Mouse (Mus musculus): ENCODE results near the gene I830077J02Rik. TPM values are rescaled to one million over a fixed set of nuclear protein-coding genes. Genes with fewer than 3 reads are reported as not detected.
A peak's percentile ranks its signal among the peaks of the same experiment; 100 is the strongest.

Gene I830077J02Rik
- total and polyA plus RNA-seq, 3 experiments = 1.6 to 34.4 (median 32.6) TPM

DNA sequence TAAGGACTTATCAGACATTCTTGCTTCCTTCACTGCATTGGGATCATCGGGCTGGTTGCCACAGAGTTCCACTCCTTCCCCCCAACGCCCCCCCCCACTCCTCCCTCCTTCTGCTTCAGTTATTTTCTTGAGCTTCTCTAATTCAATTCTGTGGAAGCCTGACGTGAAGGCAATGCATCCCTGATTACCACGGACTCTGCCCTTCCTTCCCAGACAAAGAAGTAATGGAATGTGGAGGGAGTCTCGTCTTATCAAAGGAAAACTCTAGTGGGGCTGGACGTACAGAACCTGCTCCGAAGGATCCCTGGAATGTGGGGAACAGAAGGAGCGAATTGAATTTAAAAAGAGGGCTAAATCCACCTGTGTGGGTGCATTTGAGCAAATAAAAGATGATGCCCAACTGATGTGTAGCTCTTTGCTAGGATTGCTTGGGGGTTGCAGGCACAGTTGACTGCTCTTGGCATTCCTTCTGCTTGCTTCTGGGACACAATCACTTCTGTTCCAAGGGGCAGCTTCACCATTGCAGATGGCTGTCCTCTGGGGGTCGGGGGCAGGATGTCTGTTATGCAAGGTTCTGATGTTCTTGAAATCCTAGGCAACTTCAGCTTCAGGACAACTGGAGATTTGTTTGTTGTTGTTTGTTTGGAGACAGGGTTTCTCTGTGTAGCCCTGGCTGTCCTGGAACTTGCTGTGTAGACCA lies 24.4 kb downstream of the I830077J02Rik start:
- Histone ChIP-seq H3K4me3 (ENCODE audit: low read depth, low read length) (no peak overlapping the region), H3K27me3 (ENCODE audit: insufficient read depth, low read length) (no peaks in the 10 kb centered on the region), H3K9me3 (replicated peaks) (no peaks in the 10 kb centered on the region), H3K36me3 (replicated peaks) (no peaks in the 10 kb centered on the region), H3K4me1 (ENCODE audit: insufficient read depth, low read depth, low read length) (peaks cover 76% of the 10 kb centered on the region)
- DNase-seq (ENCODE audit: low spot score) = no peak
- ATAC-seq (ENCODE audit: extremely low read depth, insufficient number of reproducible peaks, low FRiP score, poor library complexity, severe bottlenecking) = no peak
- no peak for TF ChIP-seq POLR2AphosphoS5 (IDR thresholded peaks at IDR 0.05; ENCODE audit: insufficient replicate concordance, low read depth, low read length)
- no peak for TF ChIP-seq CTCF (IDR thresholded peaks at IDR 0.05; ENCODE audit: low read depth, low read length)
- TF ChIP-seq GATA1 (IDR thresholded peaks at IDR 0.05; ENCODE audit: borderline replicate concordance, low read length) = no peak
- TF ChIP-seq TAL1 (conservative IDR thresholded peaks at IDR 0.05; ENCODE audit: low read depth, low read length) = no peak
- no peak for TF ChIP-seq GATA2 (IDR thresholded peaks at IDR 0.05; ENCODE audit: borderline replicate concordance, low read depth, low read length)

DNA sequence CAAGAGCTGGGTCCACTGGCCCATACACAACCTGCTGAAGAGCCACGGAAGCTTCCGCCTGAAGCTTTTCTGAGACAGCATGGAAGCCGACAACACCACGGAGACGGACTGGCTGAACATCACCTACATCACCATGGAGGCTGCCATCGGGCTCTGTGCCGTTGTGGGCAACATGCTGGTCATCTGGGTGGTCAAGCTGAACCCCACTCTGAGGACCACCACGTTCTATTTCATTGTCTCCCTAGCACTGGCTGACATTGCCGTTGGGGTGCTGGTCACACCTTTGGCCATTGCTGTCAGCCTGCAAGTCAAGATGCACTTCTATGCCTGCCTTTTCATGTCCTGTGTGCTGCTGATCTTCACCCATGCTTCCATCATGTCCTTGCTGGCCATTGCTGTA lies 27.7 kb downstream of the I830077J02Rik start:
- Histone ChIP-seq H3K4me3 (ENCODE audit: low read depth, low read length) (peak overlapping the region; percentile 60), H3K27me3 (ENCODE audit: insufficient read depth, low read length) (no peaks in the 10 kb centered on the region), H3K4me1 (ENCODE audit: insufficient read depth, low read depth, low read length) (peaks cover 76% of the 10 kb centered on the region), H3K9me3 (replicated peaks) (no peaks in the 10 kb centered on the region), H3K36me3 (replicated peaks) (no peaks in the 10 kb centered on the region)
- TF ChIP-seq POLR2AphosphoS5 (IDR thresholded peaks at IDR 0.05; ENCODE audit: insufficient replicate concordance, low read depth, low read length) (no peak), CTCF (IDR thresholded peaks at IDR 0.05; ENCODE audit: low read depth, low read length) (no peak), GATA1 (IDR thresholded peaks at IDR 0.05; ENCODE audit: borderline replicate concordance, low read length) (no peak), GATA2 (IDR thresholded peaks at IDR 0.05; ENCODE audit: borderline replicate concordance, low read depth, low read length) (no peak), TAL1 (conservative IDR thresholded peaks at IDR 0.05; ENCODE audit: low read depth, low read length) (no peak)
- ATAC-seq (ENCODE audit: extremely low read depth, insufficient number of reproducible peaks, low FRiP score, poor library complexity, severe bottlenecking) (no peak), DNase-seq (ENCODE audit: low spot score) (no peak)

- H3K36me3 ChIP-seq (replicated peaks) = no peaks in the 10 kb centered on the region
- TF ChIP-seq TAL1 (conservative IDR thresholded peaks at IDR 0.05; ENCODE audit: low read depth, low read length) (no peak), CTCF (IDR thresholded peaks at IDR 0.05; ENCODE audit: low read depth, low read length) (no peak), GATA2 (IDR thresholded peaks at IDR 0.05; ENCODE audit: borderline replicate concordance, low read depth, low read length) (no peak), GATA1 (IDR thresholded peaks at IDR 0.05; ENCODE audit: borderline replicate concordance, low read length) (no peak), POLR2AphosphoS5 (IDR thresholded peaks at IDR 0.05; ENCODE audit: insufficient replicate concordance, low read depth, low read length) (no peak)
- peak; percentile 73 for ATAC-seq (ENCODE audit: extremely low read depth, insufficient number of reproducible peaks, low FRiP score, poor library complexity, severe bottlenecking)
These were observed 28.3 kb downstream of the I830077J02Rik start for GRCm38 (mm10) chr3:105904213-105904612.

GRCm38 (mm10) chr3:105901468-105901867 lies 31.0 kb downstream of the I830077J02Rik start:
- peaks cover 72% of the 10 kb centered on the region for H3K4me1 ChIP-seq (ENCODE audit: insufficient read depth, low read depth, low read length)
- no peak for ATAC-seq (ENCODE audit: extremely low read depth, insufficient number of reproducible peaks, low FRiP score, poor library complexity, severe bottlenecking)
- no peaks in the 10 kb centered on the region for H3K9me3 ChIP-seq (replicated peaks)
- H3K4me3 ChIP-seq (ENCODE audit: low read depth, low read length) = no peak overlapping the region
- no peaks in the 10 kb centered on the region for H3K36me3 ChIP-seq (replicated peaks)
- no peaks in the 10 kb centered on the region for H3K27me3 ChIP-seq (ENCODE audit: insufficient read depth, low read length)
- DNase-seq (ENCODE audit: low spot score) = no peak
- TF ChIP-seq GATA2 (IDR thresholded peaks at IDR 0.05; ENCODE audit: borderline replicate concordance, low read depth, low read length) = no peak
- TF ChIP-seq TAL1 (conservative IDR thresholded peaks at IDR 0.05; ENCODE audit: low read depth, low read length) = no peak
- TF ChIP-seq GATA1 (IDR thresholded peaks at IDR 0.05; ENCODE audit: borderline replicate concordance, low read length) = no peak
- TF ChIP-seq CTCF (IDR thresholded peaks at IDR 0.05; ENCODE audit: low read depth, low read length) = no peak
- TF ChIP-seq POLR2AphosphoS5 (IDR thresholded peaks at IDR 0.05; ENCODE audit: insufficient replicate concordance, low read depth, low read length) = no peak

More at GRCm38 (mm10) chr3:105904213-105904612, 28.3 kb downstream of the I830077J02Rik start:
- no peak for DNase-seq (ENCODE audit: low spot score)
- H3K4me1 ChIP-seq (ENCODE audit: insufficient read depth, low read depth, low read length) = peaks cover 81% of the 10 kb centered on the region
- no peaks in the 10 kb centered on the region for H3K9me3 ChIP-seq (replicated peaks)
- H3K4me3 ChIP-seq (ENCODE audit: low read depth, low read length) = peak overlapping the region; percentile 25; the same call in 1 of the 2 replicates
- H3K27me3 ChIP-seq (ENCODE audit: insufficient read depth, low read length) = no peaks in the 10 kb centered on the region

DNA sequence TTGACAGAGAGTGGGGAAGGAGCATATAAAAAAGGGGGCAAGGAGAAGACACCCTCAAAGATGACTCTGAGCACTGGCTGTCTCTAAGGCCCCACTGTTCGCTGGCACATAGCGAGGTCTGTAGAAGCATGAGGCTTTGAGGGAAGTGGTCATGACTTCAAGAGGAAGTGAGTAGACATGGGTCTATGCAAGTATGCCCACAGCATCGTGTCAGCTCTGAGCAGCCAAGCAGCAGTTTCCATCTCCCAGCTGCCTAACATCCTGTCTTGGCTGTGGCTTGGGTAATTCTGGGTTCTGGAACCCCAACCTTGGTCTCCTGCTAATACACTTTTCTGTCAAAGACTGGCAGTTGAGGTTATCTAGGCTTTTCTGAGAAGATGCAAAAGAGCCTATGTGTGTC lies 31.7 kb downstream of the I830077J02Rik start:
- DNase-seq (ENCODE audit: low spot score) = no peak
- TF ChIP-seq TAL1 (conservative IDR thresholded peaks at IDR 0.05; ENCODE audit: low read depth, low read length) (no peak), GATA2 (IDR thresholded peaks at IDR 0.05; ENCODE audit: borderline replicate concordance, low read depth, low read length) (no peak), CTCF (IDR thresholded peaks at IDR 0.05; ENCODE audit: low read depth, low read length) (no peak), GATA1 (IDR thresholded peaks at IDR 0.05; ENCODE audit: borderline replicate concordance, low read length) (no peak), POLR2AphosphoS5 (IDR thresholded peaks at IDR 0.05; ENCODE audit: insufficient replicate concordance, low read depth, low read length) (no peak)
- no peak for ATAC-seq (ENCODE audit: extremely low read depth, insufficient number of reproducible peaks, low FRiP score, poor library complexity, severe bottlenecking)
- no peaks in the 10 kb centered on the region for H3K9me3 ChIP-seq (replicated peaks)
- no peaks in the 10 kb centered on the region for H3K36me3 ChIP-seq (replicated peaks)
- peaks cover 67% of the 10 kb centered on the region for H3K4me1 ChIP-seq (ENCODE audit: insufficient read depth, low read depth, low read length)
- H3K4me3 ChIP-seq (ENCODE audit: low read depth, low read length) = no peak overlapping the region
- H3K27me3 ChIP-seq (ENCODE audit: insufficient read depth, low read length) = no peaks in the 10 kb centered on the region

DNA sequence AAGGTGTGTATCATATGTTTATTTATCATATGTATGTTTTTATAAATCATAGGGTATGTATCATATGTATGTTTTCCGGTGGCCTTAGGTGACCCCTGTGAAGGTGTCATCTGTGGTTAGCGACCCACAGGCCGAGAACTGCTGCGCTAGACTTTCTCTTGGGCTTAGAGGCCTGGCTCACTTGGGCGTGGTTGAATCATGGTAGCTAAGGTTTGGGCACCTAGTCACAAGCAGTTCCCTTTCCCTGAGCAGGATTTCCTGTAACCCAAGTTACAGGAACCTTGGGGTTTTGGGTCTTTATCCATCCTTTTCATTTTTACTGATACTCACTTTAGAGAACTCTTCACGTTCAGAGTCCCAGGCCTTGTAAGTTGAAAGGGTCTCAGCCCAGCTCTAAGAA lies 32.2 kb downstream of the I830077J02Rik start:
- H3K9me3 ChIP-seq (replicated peaks) = no peaks in the 10 kb centered on the region

More for the DNA sequence above, 32.2 kb downstream of the I830077J02Rik start:
- H3K36me3 ChIP-seq (replicated peaks) = no peaks in the 10 kb centered on the region
- DNase-seq (ENCODE audit: low spot score) (no peak), ATAC-seq (ENCODE audit: extremely low read depth, insufficient number of reproducible peaks, low FRiP score, poor library complexity, severe bottlenecking) (no peak)
- H3K27me3 ChIP-seq (ENCODE audit: insufficient read depth, low read length) = no peaks in the 10 kb centered on the region; the same call in 1 of the 2 replicates
- TF ChIP-seq GATA1 (IDR thresholded peaks at IDR 0.05; ENCODE audit: borderline replicate concordance, low read length) (no peak), CTCF (IDR thresholded peaks at IDR 0.05; ENCODE audit: low read depth, low read length) (no peak)
- H3K4me3 ChIP-seq (ENCODE audit: low read depth, low read length) = no peak overlapping the region
- peaks cover 67% of the 10 kb centered on the region for H3K4me1 ChIP-seq (ENCODE audit: insufficient read depth, low read depth, low read length)
